Mouse (Mus musculus): ENCODE measurements around the gene Tsc22d4.

DNA sequence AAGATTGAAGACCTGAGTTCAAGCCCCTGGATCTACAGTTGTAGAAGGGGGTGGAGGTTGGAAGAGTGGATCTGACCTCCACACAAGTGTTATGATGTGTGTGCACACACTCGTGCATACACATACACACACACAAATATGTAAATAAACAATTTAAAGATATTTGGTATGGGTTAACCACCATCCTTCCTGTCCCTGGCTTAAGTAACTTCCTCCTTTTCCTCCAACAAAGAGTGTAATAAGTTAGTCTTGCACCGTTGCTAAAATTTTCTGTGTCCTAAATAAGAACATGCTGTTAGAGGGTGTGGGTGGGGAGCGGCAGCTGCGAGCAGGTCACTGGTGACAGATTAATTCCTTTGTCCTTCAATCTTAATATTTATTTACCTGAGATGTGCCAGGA lies 49.6 kb upstream of the Tsc22d4 start:
- no peak for TF ChIP-seq MAX (IDR thresholded peaks at IDR 0.05)
- no peak for TF ChIP-seq MYOD1 (IDR thresholded peaks at IDR 0.05; ENCODE audit: control insufficient read depth, insufficient read length, low read depth)
- no peak for TF ChIP-seq CTCF (IDR thresholded peaks at IDR 0.05; ENCODE audit: control insufficient read depth, insufficient read depth, insufficient read length)
- no peak for TF ChIP-seq USF1 (IDR thresholded peaks at IDR 0.05; ENCODE audit: low read depth)
- no peak for TF ChIP-seq CEBPB (IDR thresholded peaks at IDR 0.05; ENCODE audit: low read depth)
- TF ChIP-seq MYOG (IDR thresholded peaks at IDR 0.05; ENCODE audit: control insufficient read depth, extremely low read depth, insufficient read length): no peak
- no peak for TF ChIP-seq FOSL1 (IDR thresholded peaks at IDR 0.05; ENCODE audit: insufficient read depth, low read length, poor library complexity, severe bottlenecking)

All from C2C12 (cell line).